Comparison of ENCODE assay signal across 12 mouse cellular contexts in the genomic region with DNA sequence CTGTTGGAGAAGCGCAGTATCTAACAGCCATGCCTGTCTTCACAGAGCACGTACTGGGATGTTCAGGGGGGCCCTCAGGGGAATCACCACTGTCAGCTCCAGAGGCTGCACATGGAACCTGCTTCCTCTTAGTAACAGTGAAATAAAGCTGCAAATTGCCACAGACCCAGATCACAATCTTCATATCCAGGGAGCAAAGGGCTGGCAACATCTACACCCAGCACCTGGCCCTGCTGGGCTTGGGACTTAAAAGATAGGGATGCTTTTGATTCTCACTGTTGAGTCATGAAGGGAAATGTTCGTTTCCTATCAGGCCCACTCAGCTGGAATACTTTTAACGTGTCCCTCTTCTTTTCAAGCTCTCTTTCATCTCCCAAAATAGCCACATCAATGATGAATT.
"Had no signal": no experiment of that assay in that cellular context is flagged by ENCODE, and none has a peak within 500 bp of the region (broad histone marks: within the 10 kb centered on the region; RNA-seq: fewer than 3 reads in every experiment).

No protein-coding gene starts in this region.

- H3K4me3 ChIP-seq: limb, embryonic 15.5 days; midbrain, embryonic 12.5 days; neural tube, embryonic 13.5 days; stomach, embryonic 15.5 days had no signal

- DNase-seq: kidney, adult 8-10 months; kidney, postnatal 36 days; left cerebral cortex, postnatal 4 days; lung, adult 18-20 months; thymus, adult 2 months; thymus, postnatal 25 days had no signal

- H3K4me2 ChIP-seq: limb, embryonic 15.5 days; midbrain, embryonic 12.5 days; neural tube, embryonic 13.5 days; stomach, embryonic 15.5 days had no signal

- H3K27ac ChIP-seq: limb, embryonic 15.5 days; midbrain, embryonic 12.5 days; neural tube, embryonic 13.5 days; stomach, embryonic 15.5 days had no signal

- H3K9ac ChIP-seq: limb, embryonic 15.5 days; midbrain, embryonic 12.5 days; neural tube, embryonic 13.5 days; stomach, embryonic 15.5 days had no signal

- H3K36me3 ChIP-seq: limb, embryonic 15.5 days; midbrain, embryonic 12.5 days; neural tube, embryonic 13.5 days; stomach, embryonic 15.5 days had no signal

- H3K9me3 ChIP-seq: limb, embryonic 15.5 days; midbrain, embryonic 12.5 days; neural tube, embryonic 13.5 days; stomach, embryonic 15.5 days had no signal

- H3K27me3 ChIP-seq: limb, embryonic 15.5 days; midbrain, embryonic 12.5 days; neural tube, embryonic 13.5 days; stomach, embryonic 15.5 days had no signal

- ATAC-seq: intestine, postnatal 0 days; midbrain, embryonic 16.5 days had no signal

- H3K4me1 ChIP-seq: midbrain, embryonic 12.5 days; neural tube, embryonic 13.5 days; stomach, embryonic 15.5 days had no signal
